Comparison of ENCODE assay signal across 7 mouse cellular contexts in genomic region chr4:133649464-133649863, GRCm38 (mm10). TPM values are rescaled to one million over a fixed set of nuclear protein-coding genes. Genes with fewer than 3 reads are reported as not detected.
A peak's percentile ranks its signal among the peaks of the same experiment; 100 is the strongest.
DNase-seq lines count a peak whose midpoint lies in the region; ATAC-seq and TF ChIP-seq lines count a peak whose summit lies in the region.
"Not testable (repeated sequence)": the region's sequence is repeated elsewhere in the genome, so short reads cannot be mapped to it uniquely, and the experiment has no call there.

No protein-coding gene starts in this region.

- H3K4me2 ChIP-seq in forebrain, embryonic 15.5 days (replicated peaks): peak overlapping the region; percentile 20
- H3K4me2 ChIP-seq in heart, embryonic 15.5 days: peak overlapping the region; percentile 56
- H3K4me2 ChIP-seq in intestine, embryonic 15.5 days (replicated peaks): peak overlapping the region; percentile 43; the same call in 1 of the 2 replicates
- H3K4me2 ChIP-seq in limb, embryonic 12.5 days: peak overlapping the region; percentile 44
- H3K4me2 ChIP-seq in lung, embryonic 14.5 days: peak overlapping the region; percentile 41
- H3K4me2 ChIP-seq in midbrain, embryonic 16.5 days (ENCODE audit: low read length): peak overlapping the region; percentile 44

- not testable (repeated sequence) for TF ChIP-seq CTCF in cortical plate, adult 2 months (IDR thresholded peaks at IDR 0.05; ENCODE audit: extremely low read depth, insufficient read depth, low read length); lung, embryonic 14.5 days (IDR thresholded peaks at IDR 0.05; ENCODE audit: low read depth)

- not testable (repeated sequence) for H3K4me1 ChIP-seq in cortical plate, adult 2 months (ENCODE audit: control insufficient read depth, insufficient read depth, low read length); forebrain, embryonic 15.5 days; intestine, embryonic 15.5 days (replicated peaks); limb, embryonic 12.5 days (replicated peaks); lung, embryonic 14.5 days (ENCODE audit: insufficient read depth); midbrain, embryonic 16.5 days (ENCODE audit: control insufficient read depth, insufficient read depth, low read length)
- peaks cover 11% of the 10 kb centered on the region for H3K4me1 ChIP-seq in heart, embryonic 15.5 days (replicated peaks)

- not testable (repeated sequence) for TF ChIP-seq POLR2A in cortical plate, adult 2 months (IDR thresholded peaks at IDR 0.05; ENCODE audit: extremely low read depth, insufficient read depth, low read length)

- not testable (repeated sequence) for H3K9me3 ChIP-seq in forebrain, embryonic 15.5 days; heart, embryonic 15.5 days (replicated peaks); intestine, embryonic 15.5 days; limb, embryonic 12.5 days; lung, embryonic 14.5 days (ENCODE audit: low read depth, low read length); midbrain, embryonic 16.5 days (replicated peaks; ENCODE audit: control insufficient read depth, low read length, poor library complexity, severe bottlenecking)

- peak overlapping the region; percentile 39 for H3K4me3 ChIP-seq in cortical plate, adult 2 months (ENCODE audit: insufficient read depth, low read length)
- not testable (repeated sequence) for H3K4me3 ChIP-seq in forebrain, embryonic 15.5 days; limb, embryonic 12.5 days (replicated peaks); lung, embryonic 14.5 days (ENCODE audit: low read depth, low read length)
- H3K4me3 ChIP-seq in heart, embryonic 15.5 days: peak overlapping the region; percentile 40
- H3K4me3 ChIP-seq in intestine, embryonic 15.5 days (replicated peaks): 0 out of 2 replicates have a peak overlapping the region, but pooled peaks have one; percentile 19
- peak overlapping the region; percentile 12; the same call in 1 of the 2 replicates for H3K4me3 ChIP-seq in midbrain, embryonic 16.5 days (ENCODE audit: low read depth, low read length)

- not testable (repeated sequence) for ATAC-seq in forebrain, embryonic 15.5 days (replicated peaks); heart, embryonic 15.5 days (replicated peaks; ENCODE audit: insufficient number of reproducible peaks, insufficient read depth, low FRiP score, low read depth); intestine, embryonic 15.5 days; limb, embryonic 12.5 days (ENCODE audit: insufficient number of reproducible peaks, insufficient read depth, low FRiP score, low TSS enrichment, low read depth); lung, embryonic 14.5 days (ENCODE audit: insufficient read depth); midbrain, embryonic 16.5 days

- H3K9ac ChIP-seq in forebrain, embryonic 15.5 days (replicated peaks); intestine, embryonic 15.5 days; limb, embryonic 12.5 days (replicated peaks); lung, embryonic 14.5 days; midbrain, embryonic 16.5 days (ENCODE audit: low read depth, low read length): not testable (repeated sequence)
- H3K9ac ChIP-seq in heart, embryonic 15.5 days: peak overlapping the region; percentile 5; the same call in 1 of the 2 replicates

- not testable (repeated sequence) for H3K36me3 ChIP-seq in forebrain, embryonic 15.5 days; heart, embryonic 15.5 days; intestine, embryonic 15.5 days; limb, embryonic 12.5 days; lung, embryonic 14.5 days (ENCODE audit: insufficient read depth); midbrain, embryonic 16.5 days (ENCODE audit: control insufficient read depth, insufficient read depth, low read length)

- H3K27me3 ChIP-seq in forebrain, embryonic 15.5 days; heart, embryonic 15.5 days; intestine, embryonic 15.5 days (replicated peaks); limb, embryonic 12.5 days; lung, embryonic 14.5 days (ENCODE audit: insufficient read depth, low read length); midbrain, embryonic 16.5 days (ENCODE audit: control insufficient read depth, insufficient read depth, low read depth, low read length): not testable (repeated sequence)

- not testable (repeated sequence) for H3K27ac ChIP-seq in cortical plate, adult 2 months (ENCODE audit: insufficient read depth, low read length); forebrain, embryonic 15.5 days (replicated peaks); limb, embryonic 12.5 days; lung, embryonic 14.5 days (ENCODE audit: low read depth); midbrain, embryonic 16.5 days (ENCODE audit: low read length)
- peak overlapping the region; percentile 62 for H3K27ac ChIP-seq in heart, embryonic 15.5 days
- H3K27ac ChIP-seq in intestine, embryonic 15.5 days: 0 out of 2 replicates have a peak overlapping the region, but pooled peaks have one; percentile 2

- 84% methylated on average over 5 of the region's 5 CpGs for WGBS in forebrain, embryonic 15.5 days
- 82% methylated on average over 5 of the region's 5 CpGs for WGBS in heart, embryonic 15.5 days
- WGBS in intestine, embryonic 15.5 days: 80% methylated on average over 5 of the region's 5 CpGs
- WGBS in limb, embryonic 12.5 days: 89% methylated on average over 5 of the region's 5 CpGs
- 81% methylated on average over 5 of the region's 5 CpGs for WGBS in lung, embryonic 14.5 days
- WGBS in midbrain, embryonic 16.5 days: 83% methylated on average over 5 of the region's 5 CpGs

- DNase-seq in lung, embryonic 14.5 days: not testable (repeated sequence)

RNA-seq across cellular contexts. Expression of gene Zdhhc18, which starts 0.5 kb away (rescaled TPM):
- 36.8 and 38.4 TPM in 2 replicates for polyA plus RNA-seq in cortical plate, adult 2 months (2012; rRNA removed)
- polyA plus RNA-seq in forebrain, embryonic 15.5 days (2015; fragmentation: Nextera tagmentation; extraction: Ambion mirVana): 4.9 and 6.3 TPM in 2 replicates
- 4.6 and 9.4 TPM in 2 replicates for polyA plus RNA-seq in heart, embryonic 15.5 days (2015; fragmentation: Nextera tagmentation; extraction: Ambion mirVana)
- polyA plus RNA-seq in intestine, embryonic 15.5 days (2015; fragmentation: Nextera tagmentation; extraction: Ambion mirVana): 2.0 and 4.1 TPM in 2 replicates
- 4.0 and 7.1 TPM in 2 replicates for polyA plus RNA-seq in limb, embryonic 12.5 days (2016; fragmentation: Nextera tagmentation; extraction: Ambion mirVana)
- 5.5 and 9.9 TPM in 2 replicates for polyA plus RNA-seq in lung, embryonic 14.5 days (2014; fragmentation: Nextera tagmentation; extraction: Ambion mirVana)
- polyA plus RNA-seq in midbrain, embryonic 16.5 days (2015; fragmentation: Nextera tagmentation; extraction: Ambion mirVana): 3.5 and 4.7 TPM in 2 replicates

RNA-seq across cellular contexts. Expression of gene Pigv, which starts 23.0 kb away (rescaled TPM):
- 6.6 and 7.4 TPM in 2 replicates for polyA plus RNA-seq in cortical plate, adult 2 months (2012; rRNA removed)
- polyA plus RNA-seq in forebrain, embryonic 15.5 days (2015; fragmentation: Nextera tagmentation; extraction: Ambion mirVana): 16.5 and 16.9 TPM in 2 replicates
- polyA plus RNA-seq in heart, embryonic 15.5 days (2015; fragmentation: Nextera tagmentation; extraction: Ambion mirVana): 11.8 and 14.6 TPM in 2 replicates
- polyA plus RNA-seq in intestine, embryonic 15.5 days (2015; fragmentation: Nextera tagmentation; extraction: Ambion mirVana): 16.9 and 17.7 TPM in 2 replicates
- polyA plus RNA-seq in limb, embryonic 12.5 days (2016; fragmentation: Nextera tagmentation; extraction: Ambion mirVana): 16.3 and 21.6 TPM in 2 replicates
- 13.9 and 14.5 TPM in 2 replicates for polyA plus RNA-seq in lung, embryonic 14.5 days (2014; fragmentation: Nextera tagmentation; extraction: Ambion mirVana)
- 14.7 and 18.5 TPM in 2 replicates for polyA plus RNA-seq in midbrain, embryonic 16.5 days (2015; fragmentation: Nextera tagmentation; extraction: Ambion mirVana)

RNA-seq across cellular contexts. Expression of gene Sfn, which starts 47.5 kb away (rescaled TPM):
- 2.1 and 2.6 TPM in 2 replicates for polyA plus RNA-seq in cortical plate, adult 2 months (2012; rRNA removed)
- polyA plus RNA-seq in forebrain, embryonic 15.5 days (2015; fragmentation: Nextera tagmentation; extraction: Ambion mirVana): 0.97 and 1.1 TPM in 2 replicates
- 3.0 and 25.1 TPM in 2 replicates for polyA plus RNA-seq in heart, embryonic 15.5 days (2015; fragmentation: Nextera tagmentation; extraction: Ambion mirVana)
- 47.4 and 51.0 TPM in 2 replicates for polyA plus RNA-seq in intestine, embryonic 15.5 days (2015; fragmentation: Nextera tagmentation; extraction: Ambion mirVana)
- 37.2 and 43.3 TPM in 2 replicates for polyA plus RNA-seq in limb, embryonic 12.5 days (2016; fragmentation: Nextera tagmentation; extraction: Ambion mirVana)
- polyA plus RNA-seq in lung, embryonic 14.5 days (2014; fragmentation: Nextera tagmentation; extraction: Ambion mirVana): 10.4 and 10.6 TPM in 2 replicates
- 1.1 and 1.2 TPM in 2 replicates for polyA plus RNA-seq in midbrain, embryonic 16.5 days (2015; fragmentation: Nextera tagmentation; extraction: Ambion mirVana)
